Mouse (Mus musculus): ENCODE results near the gene Rhog. TPM values are rescaled to one million over a fixed set of nuclear protein-coding genes. Genes with fewer than 3 reads are reported as not detected.

The Rhog gene
- polyA plus RNA-seq, 1 experiment: 52.3 TPM

GRCm38 (mm10) chr7:102233059-102233458 is 22.8 kb downstream of the Rhog start:
- no peaks in the 10 kb centered on the region for H3K27me3 ChIP-seq (replicated peaks; ENCODE audit: control insufficient read depth, insufficient read depth, low read length)
- no peak for DNase-seq
- no peaks in the 10 kb centered on the region for H3K4me1 ChIP-seq (ENCODE audit: control insufficient read depth, insufficient read depth, low read length)
- no peak for TF ChIP-seq POLR2A (IDR thresholded peaks at IDR 0.05; ENCODE audit: low read depth, low read length)
- no peak for TF ChIP-seq CTCF (conservative IDR thresholded peaks at IDR 0.05; ENCODE audit: insufficient read depth, insufficient read length, low read depth, low read length)
- H3K36me3 ChIP-seq (ENCODE audit: control insufficient read depth, insufficient read depth, low read length): no peaks in the 10 kb centered on the region
- H3K4me3 ChIP-seq (ENCODE audit: insufficient read depth, low read depth, low read length): no peak overlapping the region
- H3K27ac ChIP-seq (ENCODE audit: insufficient read depth, low read depth, low read length): no peak overlapping the region
- WGBS: 66% methylated on average over 4 of the region's 4 CpGs

DNA sequence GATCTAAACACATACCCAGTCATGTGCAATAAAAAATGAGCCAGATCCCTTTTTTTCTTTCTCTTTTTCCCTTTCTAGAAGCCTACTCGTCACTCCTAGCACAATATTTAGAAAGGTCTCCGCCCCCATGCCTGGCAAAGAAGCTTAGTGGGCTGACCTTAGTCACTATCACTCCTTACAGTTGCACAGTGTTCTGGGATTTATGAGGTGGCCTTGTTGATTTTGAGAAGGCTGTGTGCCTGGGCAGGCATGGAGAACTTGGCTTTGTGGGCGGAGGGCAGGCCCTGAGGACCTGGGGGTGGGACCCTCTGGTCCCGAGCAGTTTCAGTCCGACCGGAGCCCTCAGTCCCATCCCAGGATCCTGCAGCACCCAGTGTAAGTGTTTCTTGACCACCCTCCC is 26.0 kb downstream of the Rhog start:
- H3K27ac ChIP-seq (ENCODE audit: insufficient read depth, low read depth, low read length): no peak overlapping the region
- no peaks in the 10 kb centered on the region for H3K27me3 ChIP-seq (replicated peaks; ENCODE audit: control insufficient read depth, insufficient read depth, low read length)
- 89% methylated on average over 6 of the region's 6 CpGs for WGBS
- no peak for TF ChIP-seq POLR2A (IDR thresholded peaks at IDR 0.05; ENCODE audit: low read depth, low read length)
- no peak for TF ChIP-seq CTCF (conservative IDR thresholded peaks at IDR 0.05; ENCODE audit: insufficient read depth, insufficient read length, low read depth, low read length)
- H3K36me3 ChIP-seq (ENCODE audit: control insufficient read depth, insufficient read depth, low read length): no peaks in the 10 kb centered on the region
- DNase-seq: no peak
- H3K4me1 ChIP-seq (ENCODE audit: control insufficient read depth, insufficient read depth, low read length): no peaks in the 10 kb centered on the region
- H3K4me3 ChIP-seq (ENCODE audit: insufficient read depth, low read depth, low read length): no peak overlapping the region

- 89% methylated on average over 4 of the region's 4 CpGs for WGBS
- no peak overlapping the region for H3K27ac ChIP-seq (ENCODE audit: insufficient read depth, low read depth, low read length)
- TF ChIP-seq CTCF (conservative IDR thresholded peaks at IDR 0.05; ENCODE audit: insufficient read depth, insufficient read length, low read depth, low read length) (no peak), POLR2A (IDR thresholded peaks at IDR 0.05; ENCODE audit: low read depth, low read length) (no peak)
- H3K27me3 ChIP-seq (replicated peaks; ENCODE audit: control insufficient read depth, insufficient read depth, low read length): no peaks in the 10 kb centered on the region
- DNase-seq: no peak
- H3K36me3 ChIP-seq (ENCODE audit: control insufficient read depth, insufficient read depth, low read length): no peaks in the 10 kb centered on the region
- no peak overlapping the region for H3K4me3 ChIP-seq (ENCODE audit: insufficient read depth, low read depth, low read length)
- H3K4me1 ChIP-seq (ENCODE audit: control insufficient read depth, insufficient read depth, low read length): no peaks in the 10 kb centered on the region
Measured at GRCm38 (mm10) chr7:102228049-102228670, 27.7 kb downstream of the Rhog start.

- H3K4me3 ChIP-seq (ENCODE audit: insufficient read depth, low read depth, low read length): no peak overlapping the region
- H3K27me3 ChIP-seq (replicated peaks; ENCODE audit: control insufficient read depth, insufficient read depth, low read length): no peaks in the 10 kb centered on the region
- 90% methylated on average over 6 of the region's 6 CpGs for WGBS
- TF ChIP-seq CTCF (conservative IDR thresholded peaks at IDR 0.05; ENCODE audit: insufficient read depth, insufficient read length, low read depth, low read length) (no peak), POLR2A (IDR thresholded peaks at IDR 0.05; ENCODE audit: low read depth, low read length) (no peak)
- DNase-seq: no peak
- H3K36me3 ChIP-seq (ENCODE audit: control insufficient read depth, insufficient read depth, low read length): no peaks in the 10 kb centered on the region
- H3K4me1 ChIP-seq (ENCODE audit: control insufficient read depth, insufficient read depth, low read length): no peaks in the 10 kb centered on the region
- no peak overlapping the region for H3K27ac ChIP-seq (ENCODE audit: insufficient read depth, low read depth, low read length)
Measured at GRCm38 (mm10) chr7:102226051-102226450, 29.8 kb downstream of the Rhog start.

GRCm38 (mm10) chr7:102223883-102224738 is 31.7 kb downstream of the Rhog start:
- Histone ChIP-seq H3K4me1 (ENCODE audit: control insufficient read depth, insufficient read depth, low read length) (no peaks in the 10 kb centered on the region), H3K4me3 (ENCODE audit: insufficient read depth, low read depth, low read length) (no peak overlapping the region), H3K27ac (ENCODE audit: insufficient read depth, low read depth, low read length) (no peak overlapping the region), H3K36me3 (ENCODE audit: control insufficient read depth, insufficient read depth, low read length) (no peaks in the 10 kb centered on the region), H3K27me3 (replicated peaks; ENCODE audit: control insufficient read depth, insufficient read depth, low read length) (no peaks in the 10 kb centered on the region)
- WGBS: 74% methylated on average over 5 of the region's 5 CpGs
- TF ChIP-seq CTCF (conservative IDR thresholded peaks at IDR 0.05; ENCODE audit: insufficient read depth, insufficient read length, low read depth, low read length) (no peak), POLR2A (IDR thresholded peaks at IDR 0.05; ENCODE audit: low read depth, low read length) (no peak)
- no peak for DNase-seq

DNA sequence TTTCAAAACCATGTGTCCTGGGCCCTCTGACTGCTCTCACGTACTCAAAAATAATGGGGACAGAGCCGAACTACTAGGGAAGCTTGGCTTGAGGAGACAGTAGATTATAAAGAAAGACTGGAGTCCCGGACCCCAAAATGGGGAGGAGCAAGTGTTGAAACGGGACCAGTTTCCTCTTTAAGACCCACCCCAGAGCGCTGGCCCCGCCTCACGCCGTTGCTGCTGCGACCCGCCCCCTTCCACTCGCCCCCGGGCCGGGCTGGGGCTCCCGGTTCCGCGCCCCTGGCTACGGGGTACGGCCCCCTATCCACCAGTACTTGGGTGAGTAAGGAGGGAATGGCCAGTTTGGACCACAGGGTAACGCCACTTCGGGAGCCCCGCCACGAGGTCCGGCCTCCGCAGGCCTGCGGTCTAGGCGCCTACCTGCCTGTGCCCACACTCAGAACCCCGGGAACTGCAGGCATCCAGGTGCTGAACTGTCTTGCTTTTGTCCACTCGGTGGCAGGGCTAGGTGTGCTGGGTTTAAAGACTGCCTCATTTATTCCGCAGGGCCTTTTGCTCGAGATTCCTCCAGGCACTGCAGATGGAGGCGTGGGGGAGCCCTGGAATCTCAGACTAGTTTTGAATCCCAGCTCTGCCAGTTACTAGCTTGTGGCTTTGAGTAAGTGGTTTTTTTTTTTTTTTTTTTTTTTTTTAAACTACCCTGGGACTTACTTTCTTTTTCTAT is 32.9 kb downstream of the Rhog start:
- H3K4me3 ChIP-seq (ENCODE audit: insufficient read depth, low read depth, low read length): peak overlapping the region; percentile 86
- H3K4me1 ChIP-seq (ENCODE audit: control insufficient read depth, insufficient read depth, low read length): no peaks in the 10 kb centered on the region
- H3K27ac ChIP-seq (ENCODE audit: insufficient read depth, low read depth, low read length): peak overlapping the region; percentile 53; the same call in 1 of the 2 replicates
- TF ChIP-seq POLR2A (IDR thresholded peaks at IDR 0.05; ENCODE audit: low read depth, low read length): no peak
- 2% methylated on average over 31 of the region's 31 CpGs for WGBS
- H3K27me3 ChIP-seq (replicated peaks; ENCODE audit: control insufficient read depth, insufficient read depth, low read length): no peaks in the 10 kb centered on the region
- DNase-seq: peak; percentile 78
- H3K36me3 ChIP-seq (ENCODE audit: control insufficient read depth, insufficient read depth, low read length): no peaks in the 10 kb centered on the region

DNA sequence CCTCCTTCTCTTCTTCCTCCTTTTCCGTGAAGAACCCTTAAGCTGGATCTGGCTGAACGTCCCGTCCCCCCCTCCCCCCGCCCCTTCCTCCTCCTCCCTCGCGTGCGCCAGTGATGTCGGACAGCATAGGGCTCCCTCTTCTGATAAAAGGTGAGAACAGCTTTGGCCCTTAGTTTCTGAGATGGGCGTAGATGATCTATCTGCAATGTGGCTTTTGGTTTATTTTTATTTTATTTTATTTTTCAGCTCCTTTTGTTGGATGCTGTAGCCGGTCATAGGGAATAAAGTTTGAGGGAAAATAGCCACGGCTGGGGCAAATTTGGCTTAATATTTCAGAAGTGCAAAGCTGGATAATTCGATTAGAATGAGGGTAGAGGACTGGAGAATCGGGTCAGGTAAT is 33.5 kb downstream of the Rhog start:
- Histone ChIP-seq H3K36me3 (ENCODE audit: control insufficient read depth, insufficient read depth, low read length) (no peaks in the 10 kb centered on the region), H3K27ac (ENCODE audit: insufficient read depth, low read depth, low read length) (peak overlapping the region; percentile 53; the same call in 1 of the 2 replicates), H3K4me3 (ENCODE audit: insufficient read depth, low read depth, low read length) (peak overlapping the region; percentile 37), H3K27me3 (replicated peaks; ENCODE audit: control insufficient read depth, insufficient read depth, low read length) (no peaks in the 10 kb centered on the region), H3K4me1 (ENCODE audit: control insufficient read depth, insufficient read depth, low read length) (no peaks in the 10 kb centered on the region)
- DNase-seq: peak; percentile 69
- TF ChIP-seq CTCF (conservative IDR thresholded peaks at IDR 0.05; ENCODE audit: insufficient read depth, insufficient read length, low read depth, low read length) (peak; percentile 54), POLR2A (IDR thresholded peaks at IDR 0.05; ENCODE audit: low read depth, low read length) (no peak)
- WGBS: under 1% methylated on average over 7 of the region's 13 CpGs
